Mouse (Mus musculus) myocyte (in vitro differentiated cells): ENCODE results near the gene Acbd7. TPM values are rescaled to one million over a fixed set of nuclear protein-coding genes. Genes with fewer than 3 reads are reported as not detected.

Experiments
- H3K27me3 ChIP-seq: one replicate; pipeline ENCODE4 v1.6.1; 2011; ENCODE audit not compliant: control insufficient read depth, insufficient read depth, insufficient read length
- H3K36me3 ChIP-seq: one replicate; pipeline ENCODE4 v1.6.1; 2011; ENCODE audit not compliant: control insufficient read depth, insufficient read depth
- H3K4me2 ChIP-seq: one replicate; pipeline ENCODE4 v1.6.1; 2011; ENCODE audit warnings: low read depth, control low read depth
- H3K4me3 ChIP-seq: one replicate; pipeline ENCODE4 v1.5.1; 2011; ENCODE audit warnings: mild to moderate bottlenecking, control low read depth, moderate library complexity
- H3K79me2 ChIP-seq: one replicate; pipeline ENCODE4 v1.6.1; 2011; ENCODE audit not compliant: control insufficient read depth, insufficient read depth
- H3ac ChIP-seq: one replicate; pipeline ENCODE4 v1.6.1; 2011; ENCODE audit not compliant: control insufficient read depth, insufficient read length
- CEBPB ChIP-seq: IDR thresholded peaks from 2 replicates; pipeline ENCODE4 v1.6.1; 2011; ENCODE audit warnings: mild to moderate bottlenecking, moderate library complexity; ENCODE audit not compliant: poor library complexity, insufficient read depth, severe bottlenecking
- E2F4 ChIP-seq: IDR thresholded peaks from one replicate; pipeline ENCODE4 v1.6.1; 2011; ENCODE audit warnings: mild to moderate bottlenecking, control low read depth, moderate library complexity; ENCODE audit not compliant: insufficient read depth
- MAX ChIP-seq: IDR thresholded peaks from one replicate; pipeline ENCODE4 v1.6.1; 2011; ENCODE audit warnings: low read depth, mild to moderate bottlenecking, control low read depth
- MYOD1 ChIP-seq, 3 experiments: IDR thresholded peaks; one replicate each; pipeline ENCODE4 v1.6.1; 2011; ENCODE audit warnings: control low read depth in 2 of 3, low read depth in 2 of 3, mild to moderate bottlenecking in 2 of 3, moderate library complexity in 1 of 3; ENCODE audit not compliant: insufficient read length in 2 of 3, control insufficient read depth in 1 of 3
- MYOG ChIP-seq, 3 experiments: IDR thresholded peaks; one replicate each; pipeline ENCODE4 v1.6.1; 2011; ENCODE audit warnings: control low read depth in 2 of 3, low read depth in 2 of 3, mild to moderate bottlenecking in 2 of 3; ENCODE audit not compliant: insufficient read length in 2 of 3, control insufficient read depth in 1 of 3, insufficient read depth in 1 of 3
- POLR2A ChIP-seq: IDR thresholded peaks from one replicate; pipeline ENCODE4 v1.6.1; 2011; ENCODE audit warnings: low read depth, mild to moderate bottlenecking, control low read depth, moderate library complexity; ENCODE audit not compliant: insufficient read length
- POLR2AphosphoS2 ChIP-seq: IDR thresholded peaks from one replicate; pipeline ENCODE4 v1.6.1; 2011; ENCODE audit warnings: low read depth, control low read depth; ENCODE audit not compliant: insufficient read length
- REST ChIP-seq: IDR thresholded peaks from one replicate; pipeline ENCODE4 v1.6.1; 2011; ENCODE audit warnings: mild to moderate bottlenecking, control low read depth, moderate library complexity; ENCODE audit not compliant: insufficient read depth, insufficient read length
- SRF ChIP-seq: IDR thresholded peaks from one replicate; pipeline ENCODE4 v1.6.1; 2011; ENCODE audit warnings: low read depth; ENCODE audit not compliant: control insufficient read depth, insufficient read length
- TCF12 ChIP-seq: IDR thresholded peaks from one replicate; pipeline ENCODE4 v1.6.1; 2011; ENCODE audit warnings: mild to moderate bottlenecking, control low read depth; ENCODE audit not compliant: poor library complexity, insufficient read depth, severe bottlenecking
- TCF3 ChIP-seq: IDR thresholded peaks from one replicate; pipeline ENCODE4 v1.6.1; 2011; ENCODE audit warnings: low read depth, control low read depth; ENCODE audit not compliant: insufficient read length
- USF1 ChIP-seq: IDR thresholded peaks from one replicate; pipeline ENCODE4 v1.6.1; 2011; ENCODE audit warnings: low read depth, mild to moderate bottlenecking, control low read depth, moderate library complexity
- polyA plus RNA-seq: library from polyadenylated mRNA; unstranded; fragments of >200 nt; fragmentation: generic; extraction: Trizol; gene quantifications from one replicate; pipeline ENCODE4 v1.2.1, GENCODE M21; 2012; ENCODE audit warnings: missing spikeins

Gene Acbd7
- polyA plus RNA-seq, 1 experiment = 0.10 TPM

DNA sequence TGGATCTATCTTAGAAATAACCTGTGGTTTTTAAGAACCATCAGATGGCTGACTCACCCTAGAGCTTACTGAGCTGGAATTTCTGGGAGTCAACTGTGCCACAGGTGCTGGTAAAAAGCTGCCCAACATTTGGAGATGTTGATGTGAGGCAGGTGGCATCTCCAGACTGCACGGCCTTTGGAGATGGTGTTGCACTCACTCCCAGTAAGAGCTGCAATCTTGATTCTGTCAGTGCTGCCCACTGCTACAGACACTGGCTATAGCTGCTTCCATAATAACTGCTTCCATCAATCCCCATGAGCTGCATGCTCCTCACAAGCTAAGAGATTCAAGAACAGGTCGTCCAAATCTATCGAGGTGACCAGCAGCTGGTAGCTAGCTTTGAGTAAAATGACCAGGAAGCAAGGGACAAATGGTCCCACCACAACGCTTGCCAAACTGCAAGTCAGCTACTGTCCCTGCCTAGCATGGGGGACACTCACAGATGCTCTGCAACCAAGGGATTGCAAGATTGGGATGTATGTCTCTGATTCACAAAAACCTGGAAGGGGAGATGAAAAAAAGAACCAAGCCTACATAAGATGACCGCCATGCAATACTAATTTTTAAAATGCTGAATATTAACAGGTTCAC is 4.8 kb upstream of the Acbd7 start:
- Histone ChIP-seq H3K36me3 (peaks cover 30% of the 10 kb centered on the region), H3K27me3 (peaks cover 6% of the 10 kb centered on the region), H3ac (peak overlapping the region; percentile 65), H3K4me2 (peak overlapping the region; percentile 78), H3K4me3 (peak overlapping the region; percentile 65), H3K79me2 (peaks cover 26% of the 10 kb centered on the region)
- TF ChIP-seq TCF12 (peak; percentile 11), MYOD1 (IDR thresholded peaks at IDR 0.05; ENCODE audit: control insufficient read depth in 1 of 3, insufficient read length in 2 of 3, low read depth in 2 of 3) (peak in 2 of 3 experiments; percentile 41 to 49), MAX (no peak), CEBPB (no peak), TCF3 (no peak), MYOG (IDR thresholded peaks at IDR 0.05; ENCODE audit: control insufficient read depth in 1 of 3, insufficient read depth in 1 of 3, insufficient read length in 2 of 3, low read depth in 2 of 3) (peak in 1 of 3 experiments; percentile 62), POLR2AphosphoS2 (peak; percentile 51), E2F4 (no peak), SRF (no peak)

DNA sequence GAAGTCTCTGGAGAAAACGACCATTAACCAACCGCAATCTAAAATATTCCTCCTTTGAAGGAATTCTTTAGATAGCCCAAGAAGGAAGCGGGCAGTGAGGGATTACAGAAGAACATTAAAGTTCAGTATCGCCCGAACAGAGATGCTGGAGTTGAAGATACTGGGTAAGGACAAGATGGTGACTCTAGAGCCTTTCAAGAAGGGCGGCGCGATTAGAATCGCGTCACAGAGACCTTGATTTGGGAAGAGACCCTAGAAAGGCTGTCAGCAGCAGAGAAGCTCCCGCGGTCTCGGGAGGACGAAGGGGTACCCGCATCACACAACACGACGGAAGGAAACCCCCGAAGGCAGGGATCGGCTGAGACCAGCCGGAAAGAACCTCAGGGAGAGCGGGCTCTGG is 3.9 kb upstream of the Acbd7 start:
- H3K27me3 ChIP-seq = peaks cover 8% of the 10 kb centered on the region
- peak overlapping the region; percentile 65 for H3ac ChIP-seq
- no peak for TF ChIP-seq SRF
- TF ChIP-seq MAX = no peak
- TF ChIP-seq POLR2AphosphoS2 = no peak
- no peak for TF ChIP-seq CEBPB
- TF ChIP-seq E2F4 = no peak
- no peak for TF ChIP-seq TCF12
- TF ChIP-seq REST = no peak
- no peak for TF ChIP-seq TCF3
- no peak for TF ChIP-seq MYOG (IDR thresholded peaks at IDR 0.05; ENCODE audit: control insufficient read depth in 1 of 3, insufficient read depth in 1 of 3, insufficient read length in 2 of 3, low read depth in 2 of 3)
- TF ChIP-seq USF1 = no peak
- no peak for TF ChIP-seq POLR2A
- TF ChIP-seq MYOD1 (IDR thresholded peaks at IDR 0.05; ENCODE audit: control insufficient read depth in 1 of 3, insufficient read length in 2 of 3, low read depth in 2 of 3) = no peak
- peak overlapping the region; percentile 78 for H3K4me2 ChIP-seq
- H3K79me2 ChIP-seq = peaks cover 26% of the 10 kb centered on the region
- peak overlapping the region; percentile 65 for H3K4me3 ChIP-seq
- H3K36me3 ChIP-seq = peaks cover 25% of the 10 kb centered on the region

DNA sequence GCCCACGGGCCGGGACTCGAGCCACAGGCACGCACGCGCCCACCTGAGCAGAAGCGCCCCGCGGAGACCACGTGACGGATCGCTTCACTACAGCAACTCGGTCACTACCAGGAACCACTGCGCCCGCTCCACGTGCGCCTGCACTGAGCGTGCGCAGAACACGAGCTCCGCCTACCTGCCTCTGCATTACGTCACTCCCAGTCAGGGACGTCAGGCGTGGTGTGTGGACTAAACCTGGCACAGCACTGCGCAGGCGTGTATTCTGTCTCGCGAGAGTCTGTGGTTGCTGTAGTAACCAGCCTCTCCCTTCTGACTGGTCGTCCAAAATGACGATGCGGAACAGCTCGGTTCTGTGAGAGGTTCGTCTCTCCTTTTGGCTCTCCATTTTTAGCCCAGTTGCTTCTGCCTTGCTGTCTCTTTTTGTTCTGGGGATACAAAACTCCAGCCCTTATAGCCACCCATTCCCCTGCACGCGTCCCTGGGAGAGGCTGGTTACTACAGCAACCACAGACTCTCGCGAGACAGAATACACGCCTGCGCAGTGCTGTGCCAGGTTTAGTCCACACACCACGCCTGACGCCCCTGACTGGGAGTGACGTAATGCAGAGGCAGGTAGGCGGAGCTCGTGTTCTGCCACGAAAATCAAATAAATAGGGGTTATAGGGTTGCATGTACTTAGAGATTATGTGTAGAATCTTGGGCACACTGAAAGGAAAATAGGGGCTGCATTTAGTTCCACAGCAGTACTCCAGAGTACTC is 3.3 kb upstream of the Acbd7 start, which contains the start of gene Rpp38:
Rpp38 (minus strand) TSS at position 160 of the 759 bp plus-strand sequence.
- peaks cover 26% of the 10 kb centered on the region for H3K79me2 ChIP-seq
- H3ac ChIP-seq = peak within 1 kb of the TSS; percentile 65
- peak within 1 kb of the TSS; percentile 81 for H3K4me2 ChIP-seq
- peak within 1 kb of the TSS; percentile 65 for H3K4me3 ChIP-seq
- TF ChIP-seq TCF3 (peak; percentile 2), E2F4 (peak; percentile 22), MYOG (IDR thresholded peaks at IDR 0.05; ENCODE audit: control insufficient read depth in 1 of 3, insufficient read depth in 1 of 3, insufficient read length in 2 of 3, low read depth in 2 of 3) (peak in 2 of 3 experiments; percentile 13 to 33), USF1 (peak; percentile 93), CEBPB (no peak), MAX (peak; percentile 73), MYOD1 (IDR thresholded peaks at IDR 0.05; ENCODE audit: control insufficient read depth in 1 of 3, insufficient read length in 2 of 3, low read depth in 2 of 3) (peak in 1 of 3 experiments; percentile 9), POLR2AphosphoS2 (peak; percentile 95), POLR2A (peak; percentile 93), TCF12 (no peak), SRF (no peak)
- H3K27me3 ChIP-seq = peaks cover 11% of the 10 kb centered on the region
- peaks cover 25% of the 10 kb centered on the region for H3K36me3 ChIP-seq

DNA sequence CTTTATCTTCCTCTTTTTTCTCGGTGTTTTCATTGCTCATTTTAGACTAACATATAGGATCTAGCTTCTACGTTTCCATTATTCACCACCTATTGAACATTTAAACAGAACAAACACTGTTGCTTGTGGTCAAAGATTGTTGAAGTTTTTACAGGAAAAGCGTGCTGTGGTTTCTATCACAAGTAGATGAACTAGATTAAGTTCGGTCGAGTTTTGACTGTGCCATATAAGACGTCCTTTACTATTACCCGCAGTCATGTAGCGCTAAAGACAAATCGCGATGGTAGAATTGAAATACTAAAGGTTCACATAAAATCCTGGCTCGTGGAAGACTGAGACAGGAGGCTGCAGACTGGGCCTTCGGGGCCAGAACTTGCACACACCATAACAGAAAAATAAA is 2.2 kb upstream of the Acbd7 start:
- no peak for TF ChIP-seq USF1
- no peak for TF ChIP-seq TCF3
- no peak for TF ChIP-seq MYOG (IDR thresholded peaks at IDR 0.05; ENCODE audit: control insufficient read depth in 1 of 3, insufficient read depth in 1 of 3, insufficient read length in 2 of 3, low read depth in 2 of 3)
- TF ChIP-seq MYOD1 (IDR thresholded peaks at IDR 0.05; ENCODE audit: control insufficient read depth in 1 of 3, insufficient read length in 2 of 3, low read depth in 2 of 3) = no peak
- TF ChIP-seq E2F4 = no peak
- TF ChIP-seq TCF12 = no peak
- TF ChIP-seq MAX = no peak
- no peak for TF ChIP-seq POLR2AphosphoS2
- TF ChIP-seq REST = no peak
- TF ChIP-seq CEBPB = no peak
- no peak for TF ChIP-seq POLR2A
- no peak for TF ChIP-seq SRF
- peaks cover 26% of the 10 kb centered on the region for H3K79me2 ChIP-seq
- H3ac ChIP-seq = no peak overlapping the region
- H3K4me2 ChIP-seq = no peak overlapping the region
- H3K36me3 ChIP-seq = peaks cover 15% of the 10 kb centered on the region
- peak overlapping the region; percentile 65 for H3K4me3 ChIP-seq
- H3K27me3 ChIP-seq = peaks cover 14% of the 10 kb centered on the region
